Mouse (Mus musculus) skeletal muscle tissue, adult 2 months (tissue): Measurements from ENCODE around the gene Entpd5.
"Not testable (repeated sequence)": the region's sequence is repeated elsewhere in the genome, so short reads cannot be mapped to it uniquely, and the experiment has no call there.

Experiments used
- DNase-seq: peaks from one replicate; pipeline ENCODE4 v3.0.0-alpha.2; 2012; ENCODE audit warnings: low read depth, low spot score

The Entpd5 gene

DNA sequence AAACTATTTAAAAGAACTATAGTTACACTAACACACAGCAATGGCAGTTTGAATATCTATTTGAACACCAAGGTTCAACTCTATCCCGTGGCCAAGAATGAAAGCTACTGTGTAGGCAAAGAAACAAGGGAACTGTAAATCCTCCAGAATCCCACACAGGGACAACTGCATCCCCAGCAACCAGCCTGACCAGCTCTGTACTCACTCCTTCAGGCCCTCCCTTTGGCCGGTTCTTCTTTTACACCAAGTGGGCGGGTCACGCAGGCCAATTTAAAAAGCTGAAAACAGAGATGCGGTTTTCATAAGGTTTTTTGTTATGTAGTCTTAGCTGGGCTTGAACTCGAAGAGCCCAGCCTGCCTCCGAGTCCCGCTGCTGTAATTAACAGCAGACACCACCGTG, 9.7 kb downstream of the Entpd5 start:
- DNase-seq, result no peak

DNA sequence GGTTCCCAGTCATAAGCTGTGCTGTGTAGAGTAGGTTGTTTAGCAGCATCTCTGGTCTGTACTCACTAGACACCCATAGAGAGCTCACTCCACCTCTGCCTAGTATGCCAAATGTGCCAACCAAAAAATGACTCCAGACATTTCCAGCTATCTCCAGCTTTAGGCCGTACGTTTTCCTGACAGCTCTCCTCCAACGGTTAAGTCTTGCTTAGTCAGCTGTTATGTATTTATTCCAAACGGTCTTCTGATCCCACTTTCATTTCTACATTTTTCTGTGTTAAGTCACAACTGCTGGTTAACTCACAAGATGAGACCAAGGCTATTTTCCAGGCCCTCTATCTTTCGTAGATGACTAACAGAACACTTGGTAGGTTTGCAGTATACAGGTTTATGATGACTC, 10.2 kb downstream of the Entpd5 start:
- no peak for DNase-seq

DNA sequence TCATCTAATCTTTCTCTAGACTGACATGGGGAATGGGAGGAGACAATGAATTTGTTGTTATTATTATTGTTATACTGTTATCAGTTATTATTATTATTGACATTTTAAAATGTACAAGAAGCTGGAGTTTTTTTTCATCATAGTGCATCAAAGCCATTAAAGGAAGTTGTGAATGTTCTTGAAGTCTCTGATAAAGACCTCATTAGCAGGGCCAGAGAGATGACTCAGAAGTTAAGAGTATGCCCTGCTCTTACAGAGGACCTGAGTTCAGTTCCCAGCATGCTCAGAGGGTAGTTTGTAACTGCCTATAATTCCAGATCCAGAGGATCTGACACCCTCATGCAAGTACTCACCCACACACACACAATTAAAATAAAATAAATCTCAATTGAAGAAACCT, 11.1 kb downstream of the Entpd5 start:
- no peak for DNase-seq

DNA sequence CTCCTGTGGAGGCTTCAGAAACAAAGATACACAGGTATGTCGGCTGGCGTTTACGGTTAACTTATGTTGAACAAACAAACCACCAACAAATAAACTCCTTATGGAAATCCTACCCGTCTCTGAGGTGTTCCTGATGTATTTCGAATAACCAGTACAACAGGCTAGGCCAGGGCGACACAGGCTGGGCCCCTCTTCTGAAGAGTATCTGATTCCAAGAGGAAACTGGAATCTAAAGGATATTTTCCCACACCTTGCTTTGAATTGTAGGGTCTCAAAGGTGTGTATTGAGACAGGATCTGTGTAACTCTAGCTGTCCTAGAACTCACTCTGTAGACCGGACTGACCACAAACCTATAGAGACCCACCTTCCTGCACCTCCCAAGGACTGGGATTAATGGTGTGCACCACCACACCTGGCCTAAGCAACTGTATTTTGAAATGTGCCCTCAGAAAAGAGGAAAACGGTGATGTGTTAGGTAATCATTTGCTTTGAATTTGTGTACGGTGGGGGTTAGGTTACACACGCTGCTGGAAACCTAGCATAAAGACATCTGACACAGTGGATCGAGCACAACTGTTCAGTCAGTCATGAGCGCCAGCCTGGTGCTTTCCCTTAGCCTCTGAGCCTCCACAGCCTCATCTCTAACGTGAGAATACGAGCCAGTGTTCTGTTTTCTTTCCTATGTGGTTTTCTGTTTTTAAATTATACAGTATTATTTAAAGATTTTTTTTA, 11.7 kb downstream of the Entpd5 start:
- no peak for DNase-seq

DNA sequence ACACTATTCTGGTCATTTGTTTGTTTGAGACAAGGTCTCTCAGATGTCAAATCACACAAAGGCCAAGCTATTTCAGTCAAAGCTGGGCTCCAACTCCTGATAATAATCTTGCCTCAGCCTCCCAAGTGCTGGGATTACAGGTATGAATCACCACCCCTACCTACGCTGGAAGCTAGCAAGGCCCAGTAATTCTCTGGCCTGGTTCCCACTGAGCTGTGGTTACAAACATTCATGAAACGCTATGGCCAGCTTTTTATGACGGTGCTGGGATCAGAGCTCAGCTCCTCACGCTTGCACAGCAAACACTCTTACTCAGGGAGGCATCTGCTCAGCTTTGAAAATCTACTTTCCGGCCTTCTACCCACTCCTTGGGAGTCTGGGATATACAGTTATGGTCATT, 15.0 kb downstream of the Entpd5 start:
- DNase-seq, result no peak

DNA sequence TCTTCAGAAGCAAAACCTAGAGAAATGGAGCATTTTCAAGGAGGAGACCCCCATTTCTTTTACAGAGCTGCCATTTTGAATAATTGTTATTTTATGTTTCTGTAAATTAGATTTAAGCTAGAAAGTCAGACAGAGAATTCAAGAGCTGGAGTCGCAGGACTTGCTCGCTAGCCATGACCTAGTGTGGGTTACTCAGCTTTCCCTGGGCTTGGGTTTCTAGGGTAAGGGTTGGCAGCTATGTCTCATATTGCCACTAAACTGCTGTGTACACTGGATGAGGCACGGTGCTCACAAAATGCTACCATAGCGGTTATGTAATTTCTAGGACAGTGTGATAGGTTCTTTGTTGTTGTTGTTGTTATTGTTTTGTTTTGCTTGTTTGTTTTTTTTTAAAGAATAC, 16.1 kb downstream of the Entpd5 start:
- DNase-seq, result no peak

DNA sequence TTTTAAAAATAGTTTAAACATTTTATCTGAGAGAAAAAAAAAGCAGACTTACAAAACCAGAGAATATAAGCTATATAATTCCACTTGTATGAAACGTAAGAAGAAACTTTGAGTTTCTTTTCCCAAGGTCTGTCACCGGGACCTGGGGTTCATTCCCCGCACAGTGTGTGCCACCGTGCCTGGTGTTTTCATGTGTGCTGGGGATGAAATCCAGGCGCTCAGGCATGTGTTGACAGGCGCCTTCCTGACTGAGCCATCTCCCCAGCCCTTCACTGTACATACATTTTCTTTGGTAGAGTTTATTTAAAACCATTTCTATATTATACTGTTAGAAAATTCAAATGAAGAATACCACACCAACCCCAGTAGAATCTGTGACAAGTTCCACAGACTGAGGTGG, 18.5 kb downstream of the Entpd5 start:
- no peak for DNase-seq

DNA sequence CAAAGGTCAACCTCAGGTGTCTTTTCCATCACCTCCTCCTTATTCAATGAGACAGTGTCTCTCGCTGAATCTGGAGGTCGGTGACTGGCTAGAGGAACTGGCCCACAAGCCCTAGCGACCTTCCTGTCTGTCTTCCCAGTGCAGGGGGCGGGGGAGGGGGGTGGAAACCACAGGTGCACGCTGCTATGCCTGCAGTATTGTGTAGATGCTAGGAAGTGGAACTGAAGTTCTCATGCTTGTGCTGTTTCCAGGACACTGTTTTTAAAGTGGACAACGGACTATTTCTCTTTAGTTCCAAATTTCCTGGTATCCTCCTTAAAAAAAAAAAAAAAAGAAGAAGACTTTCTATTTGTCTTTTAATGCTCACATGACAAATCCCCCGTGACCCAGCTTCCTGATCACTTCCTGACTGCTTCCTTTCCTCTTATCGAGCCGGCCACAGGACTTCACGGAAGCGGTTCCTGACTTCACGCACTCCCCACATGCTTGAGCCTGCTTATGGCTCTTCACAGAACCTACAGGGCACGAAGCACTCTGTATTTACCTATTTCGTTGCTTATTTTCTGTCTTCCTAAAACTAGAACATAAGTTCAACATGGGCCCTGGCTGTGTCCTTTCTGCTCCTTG, 19.9 kb downstream of the Entpd5 start:
- DNase-seq, result no peak

DNA sequence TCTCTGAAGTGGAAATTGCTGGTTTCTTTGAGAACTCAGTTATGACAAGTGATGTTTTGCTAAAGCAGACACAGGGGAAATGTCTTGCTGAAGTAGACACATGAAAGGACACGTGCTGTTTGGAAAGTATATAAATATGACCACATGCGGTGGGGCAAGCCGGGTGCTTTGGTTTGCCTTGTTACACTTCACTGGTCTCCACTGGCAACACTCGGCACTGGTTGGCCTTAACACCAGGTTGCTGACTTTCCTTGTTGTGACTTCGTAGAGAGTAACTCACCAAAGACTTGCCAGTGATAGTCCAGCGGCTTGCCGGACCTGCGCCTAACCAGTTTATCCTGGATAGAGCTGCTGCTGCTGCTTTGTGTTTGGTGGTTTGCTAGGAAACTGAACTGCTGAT, 20.7 kb downstream of the Entpd5 start:
- no peak for DNase-seq

DNA sequence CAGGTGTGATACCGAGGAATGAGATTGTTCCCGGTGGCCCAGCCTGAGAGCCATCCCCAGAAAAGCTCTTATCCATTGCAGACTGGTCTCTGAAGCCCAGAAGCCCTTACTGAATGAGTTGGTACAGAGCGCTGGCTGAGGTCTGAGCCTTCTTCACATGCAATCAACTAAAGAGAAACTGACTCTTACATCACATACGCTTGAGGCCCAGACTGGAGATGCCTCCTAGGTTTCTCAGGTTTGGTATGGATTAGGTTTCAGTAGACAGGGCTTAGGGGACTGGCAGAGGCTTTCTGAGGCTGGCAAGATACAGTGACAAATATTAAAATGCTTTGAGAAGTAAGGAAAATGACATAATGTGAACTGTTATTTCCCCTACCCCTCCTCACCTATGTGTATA, 23.4 kb downstream of the Entpd5 start:
- no peak for DNase-seq

DNA sequence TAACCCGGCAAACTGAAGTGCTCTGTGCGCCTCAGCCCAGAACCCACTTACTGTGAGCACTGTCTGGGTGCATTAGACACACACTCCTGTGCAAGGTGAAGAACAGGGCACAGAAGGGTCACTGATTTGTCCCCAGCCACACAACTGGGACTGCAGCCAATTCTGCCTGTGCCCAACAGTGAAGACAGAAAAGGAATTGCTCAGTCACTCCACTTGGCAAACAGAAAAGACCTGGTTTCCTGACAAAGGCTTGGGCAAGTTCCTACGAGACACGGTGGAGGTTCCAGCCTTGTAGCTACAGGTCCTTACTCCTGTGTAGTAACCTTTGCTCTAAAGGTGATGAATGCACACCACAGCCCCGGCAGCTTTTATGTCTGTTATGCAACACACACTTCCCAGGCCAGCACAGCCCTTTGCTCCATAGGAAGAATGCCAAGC, 24.2 kb downstream of the Entpd5 start:
- peak; percentile 30 for DNase-seq

DNA sequence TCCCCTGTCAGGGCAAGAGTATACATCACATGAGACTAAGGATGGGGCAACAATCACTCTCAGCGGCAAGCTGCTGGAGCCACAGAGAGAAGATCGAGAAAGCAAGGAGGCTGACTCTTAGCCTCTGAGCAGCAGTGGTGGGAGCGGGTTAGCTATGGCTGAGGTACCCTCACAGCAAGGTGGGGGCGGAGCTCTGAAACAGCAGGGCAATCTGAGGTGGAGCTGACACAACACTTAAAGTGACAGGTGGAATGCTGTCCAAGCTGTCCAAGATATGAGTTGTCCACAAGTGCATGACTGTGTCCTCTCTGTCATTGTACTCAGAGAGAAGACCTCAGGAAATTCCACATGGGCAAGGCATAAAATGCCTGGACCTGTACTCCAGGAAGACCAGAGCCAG, 26.5 kb downstream of the Entpd5 start:
- no peak for DNase-seq

DNA sequence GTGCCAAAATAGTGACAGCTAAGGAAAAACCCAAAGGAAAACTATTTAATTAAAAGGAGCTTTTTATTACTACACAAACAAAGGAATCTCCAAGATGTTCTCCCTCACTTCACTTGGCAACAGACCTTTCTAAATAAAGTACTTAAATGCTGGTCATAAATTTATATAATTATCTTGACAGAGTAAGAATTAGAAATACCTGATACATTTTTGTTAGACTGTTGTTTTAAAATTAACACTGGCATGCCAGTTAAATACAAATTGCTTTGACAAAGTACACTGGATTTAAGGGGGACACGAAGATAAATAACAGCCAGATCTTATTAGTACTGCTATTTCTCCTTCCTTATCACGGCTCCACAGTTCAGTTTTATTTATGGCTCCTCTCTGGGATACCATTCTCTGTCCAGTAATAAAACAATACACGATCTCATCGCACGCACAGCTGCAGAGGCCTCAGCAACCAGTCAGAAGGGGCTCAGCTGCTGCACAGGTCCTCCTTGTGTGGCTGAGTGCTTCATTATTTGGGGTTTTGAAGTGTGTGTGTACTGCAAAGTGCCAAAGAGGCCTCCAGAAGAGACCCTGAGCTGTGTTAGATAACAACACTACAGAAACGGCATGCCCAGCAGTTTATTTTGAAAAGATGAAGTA, 34.9 kb downstream of the Entpd5 start:
- no peak for DNase-seq

DNA sequence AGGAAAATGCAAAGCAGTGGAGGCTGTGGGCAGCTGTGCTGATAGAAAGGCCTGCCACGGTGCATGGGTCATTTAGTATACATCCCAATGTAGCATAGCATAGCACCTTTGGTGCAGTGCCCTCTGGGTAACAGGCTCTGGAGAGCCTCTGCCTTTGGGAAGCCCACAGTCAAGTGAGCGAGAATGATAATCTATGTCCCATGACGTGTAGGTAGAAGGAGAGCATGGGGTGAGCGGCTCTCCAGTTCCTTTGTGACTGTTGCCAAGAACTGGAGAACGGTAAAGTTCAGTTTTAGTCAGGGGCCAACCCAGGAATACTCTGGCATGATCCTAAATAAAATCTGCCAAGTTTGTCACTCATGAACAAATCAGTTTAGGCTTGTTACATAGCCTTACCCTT, 37.2 kb downstream of the Entpd5 start:
- DNase-seq, result no peak

DNA sequence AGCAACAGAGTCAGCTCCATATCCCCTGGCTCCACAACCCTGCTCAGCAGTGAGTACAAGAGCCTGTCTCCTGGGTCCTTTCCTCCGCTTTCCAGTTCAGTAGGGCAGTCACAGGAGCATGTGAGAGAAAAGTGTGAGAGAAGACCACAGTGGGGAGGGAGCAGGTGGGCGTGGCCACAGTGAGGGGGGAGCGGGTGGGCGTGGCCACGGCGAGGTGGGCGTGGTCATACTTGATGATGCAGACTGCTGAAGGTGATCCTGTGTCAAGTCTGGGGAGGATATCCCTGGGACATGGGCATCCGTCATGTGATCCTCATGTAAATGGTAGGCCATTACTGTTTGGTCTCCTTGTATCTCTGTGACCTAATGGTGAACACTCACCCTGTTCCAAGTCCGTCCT, 41.9 kb downstream of the Entpd5 start:
- no peak for DNase-seq

DNA sequence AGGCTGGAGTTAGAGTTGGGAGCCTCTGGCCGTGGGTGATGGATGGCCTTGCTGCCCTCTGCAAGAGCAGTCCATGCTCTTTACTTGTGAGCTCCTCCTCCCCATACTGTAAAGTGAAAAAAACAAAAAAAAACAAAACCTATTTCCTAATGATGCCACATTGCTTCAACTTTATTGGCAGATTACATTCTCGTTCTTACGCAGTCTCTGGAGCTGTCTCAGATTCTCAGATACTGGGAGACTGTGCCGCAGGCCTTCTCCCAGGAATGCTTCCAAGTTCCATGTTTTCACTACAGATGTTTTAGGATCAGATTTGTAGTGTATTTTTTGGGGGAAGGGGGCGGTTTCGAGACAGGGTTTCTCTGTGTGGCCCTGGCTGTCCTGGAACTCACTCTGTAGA, 43.7 kb downstream of the Entpd5 start:
- DNase-seq, result no peak

DNA sequence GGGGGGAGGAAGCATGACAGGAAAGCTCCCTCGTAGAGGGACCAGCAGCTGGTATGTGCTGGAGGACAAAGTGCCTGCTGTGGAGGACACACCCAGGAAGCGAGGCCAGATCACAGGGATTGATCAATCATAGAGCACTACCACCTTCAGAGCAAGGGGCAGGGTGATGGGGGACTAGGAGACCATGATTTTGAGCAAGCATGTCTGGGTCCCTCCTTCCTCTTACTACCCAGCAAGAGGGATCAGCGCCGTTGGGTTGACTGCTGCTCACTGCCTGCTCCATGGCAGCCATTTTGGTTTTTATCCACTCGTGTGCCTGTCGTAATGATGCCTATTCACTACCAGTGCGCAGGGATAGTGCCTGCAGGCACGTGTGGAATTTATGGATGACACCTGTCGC, 44.5 kb downstream of the Entpd5 start:
- no peak for DNase-seq

DNA sequence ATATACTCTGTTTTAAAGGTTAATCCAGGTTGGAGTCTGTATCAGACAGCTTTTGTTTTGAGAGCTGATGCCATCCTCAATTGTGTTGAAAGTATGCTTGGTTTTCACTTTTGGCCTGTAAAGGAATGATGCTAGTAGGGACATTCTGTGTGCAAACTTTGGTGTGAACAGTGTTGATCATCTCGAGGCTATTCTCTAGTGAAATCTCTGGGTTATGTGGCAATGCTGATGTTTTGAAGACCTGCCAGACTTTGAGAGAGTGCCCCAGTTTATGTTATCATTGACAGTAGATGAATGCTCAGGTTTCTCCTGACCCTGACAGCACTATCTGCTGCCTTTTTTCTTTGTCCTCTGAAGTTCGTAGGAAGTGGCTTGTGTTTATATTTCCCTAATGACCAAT, 46.0 kb downstream of the Entpd5 start:
- no peak for DNase-seq

DNA sequence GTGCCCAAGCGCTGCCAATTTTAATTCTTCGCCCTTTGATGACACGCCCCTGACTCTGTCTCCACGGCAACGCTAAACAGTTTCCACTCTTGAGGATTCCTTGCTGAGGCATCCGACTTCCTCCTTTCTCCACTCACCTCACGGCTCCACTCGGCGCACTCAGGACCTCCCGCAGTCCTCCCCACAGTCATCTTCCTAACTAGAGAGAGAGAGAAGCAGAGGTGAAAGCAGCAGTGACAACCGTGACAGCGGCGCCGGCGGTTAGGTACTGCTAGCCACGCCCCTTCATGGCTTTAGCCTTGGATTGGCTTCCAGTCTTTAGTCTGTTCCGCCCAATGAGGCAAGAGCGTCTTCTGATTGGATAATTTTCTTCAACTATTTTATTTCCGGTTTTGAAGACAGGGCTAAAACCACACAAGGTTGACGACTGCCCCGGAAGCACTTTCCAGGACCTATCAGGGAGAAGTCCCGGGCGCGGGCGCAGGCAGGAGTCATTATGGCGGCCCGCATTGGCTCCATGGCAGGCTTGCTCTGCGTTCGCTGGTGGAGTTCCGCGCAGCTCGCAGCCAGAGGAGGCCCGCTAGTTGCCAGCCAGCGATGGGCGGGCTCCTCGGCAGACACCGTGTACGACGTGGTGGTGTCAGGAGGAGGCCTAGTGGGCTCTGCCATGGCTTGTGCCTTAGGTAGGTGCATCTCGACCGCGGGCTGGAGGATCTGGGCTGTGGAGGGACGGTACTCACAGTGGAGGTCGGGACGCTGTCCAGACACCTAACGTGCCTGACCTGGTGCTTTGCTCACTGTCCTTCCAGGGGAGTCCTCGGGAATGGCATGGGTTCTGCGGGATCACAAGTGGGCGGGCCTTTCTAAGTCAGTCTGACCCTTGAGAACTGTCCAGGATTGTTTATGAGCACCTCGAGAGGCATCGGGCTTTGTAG, 47.0 kb downstream of the Entpd5 start, which contains the start of the genes Coq6 and Fam161b:
Gene Coq6, plus strand, starts transcription at position 103 of the 935 bp plus-strand sequence.
Gene Fam161b, minus strand, starts transcription at position 279 of the 935 bp plus-strand sequence.
- peak; percentile 96 for DNase-seq

DNA sequence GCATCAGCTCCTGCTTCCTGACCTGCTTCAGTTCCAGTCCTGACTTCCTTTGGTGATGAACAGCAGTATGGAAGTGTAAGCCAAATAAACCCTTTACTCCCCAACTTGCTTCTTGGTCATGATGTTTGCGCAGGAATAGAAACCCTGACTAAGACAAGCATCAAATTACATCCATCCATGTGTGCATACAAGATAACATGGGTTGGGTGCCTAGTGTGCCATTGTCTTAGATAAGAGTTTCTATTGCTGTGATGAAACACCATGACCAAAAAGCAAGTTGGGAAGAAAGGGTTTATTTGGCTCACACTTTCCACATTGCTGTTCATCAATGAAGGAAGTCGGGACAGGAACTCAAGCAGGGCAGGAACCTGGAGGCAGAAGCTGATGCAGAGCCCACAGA, 50.1 kb downstream of the Entpd5 start:
- not testable (repeated sequence) for DNase-seq

DNA sequence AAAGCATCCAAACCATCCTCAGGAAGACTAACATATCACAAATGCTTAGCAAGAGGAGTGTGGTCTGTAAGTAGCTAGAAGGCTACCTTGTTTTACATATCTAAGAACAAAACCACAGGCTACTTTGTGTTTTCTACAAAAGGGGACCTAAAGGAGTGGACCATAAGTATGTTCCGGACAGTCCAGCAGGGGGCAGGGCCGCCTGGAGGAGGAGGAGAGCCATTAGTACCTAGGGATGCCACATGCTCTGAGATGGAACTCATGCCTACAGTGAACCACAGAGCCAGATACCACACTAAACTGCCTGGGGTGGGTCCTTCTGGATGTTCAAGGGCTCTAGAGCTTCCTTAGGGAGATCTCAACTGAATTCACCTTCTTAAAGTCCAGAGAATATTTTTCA, 61.6 kb downstream of the Entpd5 start:
- DNase-seq, result no peak
